Mouse (Mus musculus) C2C12 (cell line): ENCODE data around the gene Rdm1. TPM values are rescaled to one million over a fixed set of nuclear protein-coding genes. Genes with fewer than 3 reads are reported as not detected.
"Not testable (repeated sequence)": the region's sequence is repeated elsewhere in the genome, so short reads cannot be mapped to it uniquely, and the experiment has no call there.

Source experiments
- H3K27me3 ChIP-seq: one replicate; pipeline ENCODE4 v1.6.1; 2011; ENCODE audit not compliant: control insufficient read depth, insufficient read depth, insufficient read length
- H3K36me3 ChIP-seq: one replicate; pipeline ENCODE4 v1.6.1; 2011; ENCODE audit not compliant: control insufficient read depth, insufficient read depth
- H3K4me3 ChIP-seq: one replicate; pipeline ENCODE4 v1.5.1; 2011; ENCODE audit warnings: mild to moderate bottlenecking, control low read depth; ENCODE audit not compliant: poor library complexity, insufficient read depth, severe bottlenecking
- H3K79me2 ChIP-seq: one replicate; pipeline ENCODE4 v1.6.1; 2011; ENCODE audit not compliant: control insufficient read depth, insufficient read depth
- H3K79me3 ChIP-seq: one replicate; pipeline ENCODE4 v1.6.1; 2011; ENCODE audit warnings: low read depth, control low read depth
- H3ac ChIP-seq: one replicate; pipeline ENCODE3; 2011; ENCODE audit warnings: low read depth; ENCODE audit not compliant: control insufficient read depth, insufficient read length
- CEBPB ChIP-seq: IDR thresholded peaks from one replicate; pipeline ENCODE4 v1.6.1; 2011; ENCODE audit warnings: low read depth, mild to moderate bottlenecking, control low read depth, moderate library complexity
- CTCF ChIP-seq: IDR thresholded peaks from one replicate; pipeline ENCODE4 v1.5.1; 2011; ENCODE audit not compliant: control insufficient read depth, insufficient read depth, insufficient read length
- FOSL1 ChIP-seq: IDR thresholded peaks from one replicate; pipeline ENCODE4 v1.8.0; 2011; ENCODE audit warnings: mild to moderate bottlenecking, low read length; ENCODE audit not compliant: poor library complexity, insufficient read depth, severe bottlenecking
- MAX ChIP-seq: IDR thresholded peaks from one replicate; pipeline ENCODE4 v1.6.1; 2011; ENCODE audit warnings: mild to moderate bottlenecking, control low read depth
- MYOD1 ChIP-seq: IDR thresholded peaks from one replicate; pipeline ENCODE4 v1.6.1; 2011; ENCODE audit warnings: low read depth; ENCODE audit not compliant: control insufficient read depth, insufficient read length
- MYOG ChIP-seq: IDR thresholded peaks from one replicate; pipeline ENCODE4 v1.6.1; 2011; ENCODE audit not compliant: control insufficient read depth, insufficient read length; ENCODE audit errors: extremely low read depth
- USF1 ChIP-seq: IDR thresholded peaks from one replicate; pipeline ENCODE4 v1.6.1; 2011; ENCODE audit warnings: low read depth, mild to moderate bottlenecking, control low read depth, moderate library complexity
- long read RNA-seq, 2 experiments: library from polyadenylated mRNA; unstranded; transcript quantifications; one replicate each; pipeline ENCODE4 v2.0.0; 2019 to 2020
- polyA plus RNA-seq: library from polyadenylated mRNA; unstranded; fragments of >200 nt; fragmentation: generic; extraction: Trizol; gene quantifications from one replicate; pipeline ENCODE4 v1.2.1, GENCODE M21; 2012; ENCODE audit warnings: missing spikeins

Gene Rdm1
- 9.5 TPM for polyA plus RNA-seq
- long read RNA-seq, experiment 1, transcript Rdm1-201 (7 exons, 1,124 nt): major isoform, 21 of 28 reads
- long read RNA-seq, experiment 1, partial matches to known transcripts: 4 of 28 reads
- long read RNA-seq, experiment 1, other reads (novel, unspliced or antisense): 3 of 28 reads
- long read RNA-seq, experiment 2, transcript Rdm1-201 (7 exons, 1,124 nt): major isoform, 7 of 8 reads
- long read RNA-seq, experiment 2, partial matches to known transcripts: 0 of 8 reads
- long read RNA-seq, experiment 2, other reads (novel, unspliced or antisense): 1 of 8 reads

GRCm38 (mm10) chr11:101626995-101627856 lies at the start of gene Rdm1:
Gene Rdm1, plus strand, starts transcription at chr11:101627195.
- Histone ChIP-seq H3K36me3 (no peaks in the 10 kb centered on the region), H3K79me2 (no peaks in the 10 kb centered on the region), H3K27me3 (no peaks in the 10 kb centered on the region), H3K4me3 (peak within 1 kb of the TSS; percentile 25), H3ac (peak within 1 kb of the TSS; percentile 63), H3K79me3 (no peaks in the 10 kb centered on the region)
- TF ChIP-seq MAX (no peak), CTCF (no peak), USF1 (no peak), MYOG (no peak), MYOD1 (no peak), FOSL1 (no peak), CEBPB (no peak)

GRCm38 (mm10) chr11:101581081-101581764 lies 45.8 kb upstream of the Rdm1 start:
- H3K79me2 ChIP-seq: no peaks in the 10 kb centered on the region
- H3K27me3 ChIP-seq: no peaks in the 10 kb centered on the region
- peaks cover 34% of the 10 kb centered on the region for H3K36me3 ChIP-seq
- no peak overlapping the region for H3K4me3 ChIP-seq
- TF ChIP-seq CTCF (no peak), USF1 (no peak), MYOG (no peak), FOSL1 (no peak), MAX (no peak), CEBPB (no peak), MYOD1 (no peak)
- no peaks in the 10 kb centered on the region for H3K79me3 ChIP-seq
- H3ac ChIP-seq: no peak overlapping the region

GRCm38 (mm10) chr11:101582054-101583035 lies 44.6 kb upstream of the Rdm1 start, which contains the start of gene Tmem106a:
Gene Tmem106a, plus strand, starts transcription at chr11:101582242.
- TF ChIP-seq MYOG: no peak
- TF ChIP-seq USF1: no peak
- TF ChIP-seq CTCF: no peak
- no peak for TF ChIP-seq MAX
- TF ChIP-seq CEBPB: no peak
- TF ChIP-seq FOSL1: no peak
- Histone ChIP-seq H3K36me3 (peaks cover 26% of the 10 kb centered on the region), H3K27me3 (no peaks in the 10 kb centered on the region), H3K79me3 (no peaks in the 10 kb centered on the region), H3ac (peak within 1 kb of the TSS; percentile 10), H3K79me2 (no peaks in the 10 kb centered on the region), H3K4me3 (peak within 1 kb of the TSS; percentile 7)

GRCm38 (mm10) chr11:101583205-101583604 lies 43.8 kb upstream of the Rdm1 start:
- Histone ChIP-seq H3ac (no peak overlapping the region), H3K27me3 (no peaks in the 10 kb centered on the region), H3K79me3 (no peaks in the 10 kb centered on the region), H3K4me3 (no peak overlapping the region), H3K36me3 (peaks cover 19% of the 10 kb centered on the region), H3K79me2 (no peaks in the 10 kb centered on the region)
- no peak for TF ChIP-seq MYOD1
- no peak for TF ChIP-seq MAX
- no peak for TF ChIP-seq MYOG
- TF ChIP-seq USF1: no peak
- no peak for TF ChIP-seq CEBPB
- no peak for TF ChIP-seq CTCF
- no peak for TF ChIP-seq FOSL1

- H3K36me3 ChIP-seq: peaks cover 21% of the 10 kb centered on the region
- H3K27me3 ChIP-seq, H3ac ChIP-seq, H3K79me2 ChIP-seq, H3K79me3 ChIP-seq, H3K4me3 ChIP-seq: not testable (repeated sequence)
Measured at GRCm38 (mm10) chr11:101585031-101585430, 42.0 kb upstream of the Rdm1 start.
